ENCODE assay signal across 12 mouse cellular contexts in genomic region chr4:155856071-155856470, GRCm38 (mm10).
"Had no signal": no experiment of that assay in that cellular context is flagged by ENCODE, and none has a peak within 500 bp of the region (broad histone marks: within the 10 kb centered on the region; RNA-seq: fewer than 3 reads in every experiment).

No protein-coding gene starts in this region.

- DNase-seq: kidney, adult 9 months; kidney, postnatal 4 days; liver, postnatal 0 days; lung, embryonic 14.5 days; lung, postnatal 36 days; retina, postnatal 1 day; right cerebral cortex, postnatal 25 days; spleen, adult 18-20 months; thymus, postnatal 25 days had no signal

- ATAC-seq: liver, postnatal 0 days; lung, postnatal 0 days; midbrain, embryonic 13.5 days; midbrain, embryonic 16.5 days had no signal
